Mouse (Mus musculus) midbrain, embryonic 11.5 days (tissue): ENCODE measurements at regions not wholly inside any gene's neighbourhood (a gene's known extent, or its start where the extent isn't known, plus 50 kb on each side); places are given as distances from the start of the nearest gene placed in this dataset.

Experiments used
- ATAC-seq: fragments of 200-750 bp; cut with Nextera tagmentation; 2 replicates; pipeline ENCODE4 v1.8.0; 2017; ENCODE audit warnings: moderate TSS enrichment, moderate library complexity; ENCODE audit not compliant: low FRiP score
- DNase-seq: peaks from one replicate; pipeline ENCODE4 v3.0.0; 2015; ENCODE audit warnings: low spot score; ENCODE audit errors: missing footprints
- H3K27ac ChIP-seq: fragments of 300-500 bp; sonication (generic); 2 replicates; pipeline ENCODE4 v1.5.1; 2014; ENCODE audit warnings: low read depth, low read length
- H3K27me3 ChIP-seq: fragments of 300-500 bp; sonication (generic); 2 replicates; pipeline ENCODE4 v1.6.1; 2014; ENCODE audit warnings: mild to moderate bottlenecking, low read length, moderate library complexity, mixed read lengths; ENCODE audit not compliant: control insufficient read depth, insufficient read depth
- H3K36me3 ChIP-seq: fragments of 300-500 bp; sonication (generic); 2 replicates; pipeline ENCODE4 v1.6.1; 2014; ENCODE audit warnings: mild to moderate bottlenecking, low read length, moderate library complexity, mixed read lengths; ENCODE audit not compliant: control insufficient read depth, insufficient read depth
- H3K4me1 ChIP-seq: fragments of 300-500 bp; sonication (generic); 2 replicates; pipeline ENCODE4 v1.6.1; 2014; ENCODE audit warnings: low read length; ENCODE audit not compliant: control insufficient read depth, insufficient read depth
- H3K4me2 ChIP-seq: fragments of 300-500 bp; sonication (generic); 2 replicates; pipeline ENCODE4 v1.6.1; 2014; ENCODE audit warnings: mild to moderate bottlenecking, moderate library complexity
- H3K4me3 ChIP-seq: fragments of 300-500 bp; sonication (generic); 2 replicates; pipeline ENCODE4 v1.5.1; 2014; ENCODE audit warnings: low read depth, low read length
- H3K9ac ChIP-seq: fragments of 300-500 bp; sonication (generic); 2 replicates; pipeline ENCODE4 v1.6.1; 2014; ENCODE audit warnings: low read length
- H3K9me3 ChIP-seq: fragments of 300-500 bp; sonication (generic); 2 replicates; pipeline ENCODE4 v1.6.1; 2016; ENCODE audit warnings: low read length; ENCODE audit not compliant: control insufficient read depth
- WGBS: fragments of 180-500 bp; shearing (Covaris S2); extraction: QIAGEN DNeasy Blood & Tissue Kit; methylation state at CpG from one replicate; pipeline ENCODE4 v1.1.7; 2014; 5-methylcytosine and 5-hydroxymethylcytosine counted together

DNA sequence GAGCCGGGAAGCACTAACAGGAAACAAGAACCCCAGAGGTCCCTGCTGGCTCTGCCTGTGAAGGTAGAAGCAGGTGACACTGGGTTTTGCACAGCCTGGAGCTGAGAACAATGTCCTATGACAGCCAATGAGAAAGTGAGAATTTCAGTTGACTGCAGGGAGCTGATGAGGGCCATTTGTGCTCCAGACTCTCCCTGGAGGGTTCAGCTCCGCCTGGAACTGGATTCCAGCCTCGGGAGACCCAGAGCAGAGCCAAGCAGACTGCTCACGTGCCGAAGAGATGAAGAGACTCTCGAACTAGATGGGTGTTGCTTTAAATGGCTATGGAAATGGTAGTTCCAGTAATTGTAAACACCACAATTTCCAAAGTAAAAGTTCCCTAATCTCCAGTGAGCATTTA, 93.5 kb downstream of the Cand1 start:
- no peaks in the 10 kb centered on the region for H3K27me3 ChIP-seq
- H3K4me1 ChIP-seq: no peaks in the 10 kb centered on the region
- DNase-seq (no peak), ATAC-seq (no peak)
- no peak overlapping the region for H3K9ac ChIP-seq
- no peak overlapping the region for H3K4me2 ChIP-seq
- H3K4me3 ChIP-seq: no peak overlapping the region
- H3K9me3 ChIP-seq: no peaks in the 10 kb centered on the region
- 78% methylated on average over 6 of the region's 6 CpGs for WGBS
- no peak overlapping the region for H3K27ac ChIP-seq
- H3K36me3 ChIP-seq: no peaks in the 10 kb centered on the region

GRCm38 (mm10) chr10:119142866-119143265, 97.0 kb downstream of the Cand1 start:
- no peaks in the 10 kb centered on the region for H3K4me1 ChIP-seq
- no peak for ATAC-seq
- H3K27me3 ChIP-seq: no peaks in the 10 kb centered on the region
- H3K4me2 ChIP-seq: no peak overlapping the region
- H3K9me3 ChIP-seq: no peaks in the 10 kb centered on the region
- H3K27ac ChIP-seq: no peak overlapping the region
- H3K9ac ChIP-seq: no peak overlapping the region
- H3K4me3 ChIP-seq: no peak overlapping the region
- no peaks in the 10 kb centered on the region for H3K36me3 ChIP-seq
- DNase-seq: no peak
- WGBS: 93% methylated on average over 6 of the region's 6 CpGs

GRCm38 (mm10) chr10:119142307-119142706, 97.5 kb downstream of the Cand1 start:
- Histone ChIP-seq H3K4me1 (no peaks in the 10 kb centered on the region), H3K27ac (no peak overlapping the region), H3K4me3 (no peak overlapping the region), H3K27me3 (no peaks in the 10 kb centered on the region), H3K9me3 (no peaks in the 10 kb centered on the region), H3K9ac (no peak overlapping the region), H3K4me2 (no peak overlapping the region), H3K36me3 (no peaks in the 10 kb centered on the region)
- ATAC-seq (no peak), DNase-seq (no peak)
- 78% methylated on average over 5 of the region's 5 CpGs for WGBS

DNA sequence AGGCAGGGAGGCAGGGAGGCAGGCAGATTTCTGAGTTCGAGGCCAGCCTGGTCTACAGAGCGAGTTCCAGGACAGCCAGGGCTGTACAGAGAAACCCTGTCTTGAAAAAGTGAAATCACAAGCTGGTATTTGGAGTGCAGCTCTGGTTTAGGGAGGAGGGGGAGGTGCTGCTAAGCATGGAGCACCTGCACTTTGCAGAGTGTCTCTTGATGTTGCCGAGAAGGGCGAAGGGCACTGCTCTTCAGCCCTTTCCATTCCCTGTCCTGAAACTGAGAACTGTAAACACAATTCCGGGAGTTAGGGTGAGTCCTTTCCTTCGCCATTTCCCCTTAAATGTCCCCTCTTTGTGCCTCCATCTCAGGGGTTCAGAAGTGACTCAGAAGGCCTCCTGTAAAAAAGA, 101.6 kb downstream of the Cand1 start:
- DNase-seq (no peak), ATAC-seq (no peak)
- H3K4me2 ChIP-seq: no peak overlapping the region
- WGBS: 83% methylated on average over 6 of the region's 6 CpGs
- H3K27ac ChIP-seq: no peak overlapping the region
- H3K27me3 ChIP-seq: no peaks in the 10 kb centered on the region
- no peaks in the 10 kb centered on the region for H3K9me3 ChIP-seq
- no peak overlapping the region for H3K9ac ChIP-seq
- H3K36me3 ChIP-seq: no peaks in the 10 kb centered on the region
- H3K4me3 ChIP-seq: no peak overlapping the region
- peaks cover 4% of the 10 kb centered on the region; the same call in 1 of the 2 replicates for H3K4me1 ChIP-seq

DNA sequence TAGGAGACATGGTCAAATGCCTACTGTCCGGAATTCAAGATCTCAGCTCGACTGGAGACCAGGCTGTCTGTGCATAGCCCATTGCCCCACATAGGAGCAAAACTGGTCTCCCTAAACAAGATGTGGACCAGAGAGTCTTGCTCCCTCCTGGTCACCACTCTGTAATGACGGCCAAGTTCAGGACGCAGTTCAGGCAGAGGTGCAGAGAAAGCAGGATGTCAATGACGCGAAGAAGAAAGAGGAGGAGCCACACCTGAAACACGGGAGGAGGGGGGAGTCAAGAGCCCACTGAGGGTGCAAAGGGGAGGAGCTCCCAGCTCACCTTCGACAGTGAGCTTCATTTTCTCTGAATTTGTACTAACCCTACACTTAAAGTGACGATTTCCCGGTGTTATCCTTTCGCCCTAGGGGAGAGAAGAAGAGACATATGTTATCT, 104.3 kb downstream of the Cand1 start:
- WGBS: 62% methylated on average over 11 of the region's 11 CpGs

DNA sequence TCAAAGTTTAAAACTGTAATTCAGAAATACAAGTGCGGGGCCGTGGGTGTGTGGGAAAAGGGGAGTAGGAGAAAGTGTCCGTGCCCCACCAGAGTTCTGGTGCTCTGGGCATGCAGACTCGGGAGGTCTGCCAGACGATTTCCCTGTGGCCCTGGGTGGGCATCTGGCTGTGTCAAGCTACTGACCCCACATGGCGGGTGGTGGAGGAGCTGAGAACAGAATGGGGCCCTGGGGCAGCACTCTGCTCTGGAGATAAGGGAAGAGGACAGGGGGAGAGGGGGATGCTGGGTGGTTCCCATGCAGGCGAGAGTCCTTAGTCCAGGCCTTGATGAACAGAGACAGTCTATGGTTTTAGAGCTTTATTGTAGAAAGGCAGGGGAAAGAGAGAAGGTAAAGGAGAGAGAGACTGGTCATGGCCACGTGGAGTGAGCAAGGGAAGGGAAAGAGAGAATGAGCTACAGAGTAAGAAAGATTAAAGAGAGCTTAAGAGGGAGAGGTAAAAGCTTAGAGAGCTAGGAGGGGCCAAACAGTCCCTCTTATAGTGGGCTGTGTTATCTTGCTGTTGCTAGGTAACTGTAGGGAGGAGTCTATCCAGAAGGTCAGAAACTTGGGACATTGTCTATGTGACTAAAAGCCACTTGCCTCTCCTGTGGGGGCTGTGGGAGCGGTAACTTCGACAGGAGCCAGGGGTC, 104.9 kb downstream of the Cand1 start:
- Histone ChIP-seq H3K27me3 (no peaks in the 10 kb centered on the region), H3K9ac (no peak overlapping the region), H3K4me2 (no peak overlapping the region), H3K4me1 (peaks cover 4% of the 10 kb centered on the region; the same call in 1 of the 2 replicates), H3K4me3 (no peak overlapping the region), H3K27ac (no peak overlapping the region), H3K36me3 (no peaks in the 10 kb centered on the region), H3K9me3 (no peaks in the 10 kb centered on the region)
- ATAC-seq (peak; percentile 25; the same call in 1 of the 2 replicates), DNase-seq (no peak)
- WGBS: 58% methylated on average over 10 of the region's 10 CpGs

More for the DNA sequence above, 104.3 kb downstream of the Cand1 start:
- H3K27ac ChIP-seq: no peak overlapping the region
- H3K4me2 ChIP-seq: no peak overlapping the region
- DNase-seq (no peak), ATAC-seq (no peak)
- H3K9ac ChIP-seq: no peak overlapping the region
- no peak overlapping the region for H3K4me3 ChIP-seq
- H3K36me3 ChIP-seq: no peaks in the 10 kb centered on the region
- peaks cover 4% of the 10 kb centered on the region; the same call in 1 of the 2 replicates for H3K4me1 ChIP-seq
- no peaks in the 10 kb centered on the region for H3K27me3 ChIP-seq
- H3K9me3 ChIP-seq: no peaks in the 10 kb centered on the region

GRCm38 (mm10) chr10:119131977-119132376, 107.9 kb downstream of the Cand1 start:
- 42% methylated on average over 16 of the region's 16 CpGs for WGBS
- Histone ChIP-seq H3K4me3 (no peak overlapping the region), H3K27ac (no peak overlapping the region), H3K4me2 (no peak overlapping the region; the same call in 1 of the 2 replicates), H3K9ac (no peak overlapping the region), H3K36me3 (no peaks in the 10 kb centered on the region), H3K27me3 (no peaks in the 10 kb centered on the region), H3K4me1 (peaks cover 4% of the 10 kb centered on the region; the same call in 1 of the 2 replicates), H3K9me3 (no peaks in the 10 kb centered on the region)
- peak; percentile 86 for ATAC-seq
- DNase-seq: peak; percentile 92

DNA sequence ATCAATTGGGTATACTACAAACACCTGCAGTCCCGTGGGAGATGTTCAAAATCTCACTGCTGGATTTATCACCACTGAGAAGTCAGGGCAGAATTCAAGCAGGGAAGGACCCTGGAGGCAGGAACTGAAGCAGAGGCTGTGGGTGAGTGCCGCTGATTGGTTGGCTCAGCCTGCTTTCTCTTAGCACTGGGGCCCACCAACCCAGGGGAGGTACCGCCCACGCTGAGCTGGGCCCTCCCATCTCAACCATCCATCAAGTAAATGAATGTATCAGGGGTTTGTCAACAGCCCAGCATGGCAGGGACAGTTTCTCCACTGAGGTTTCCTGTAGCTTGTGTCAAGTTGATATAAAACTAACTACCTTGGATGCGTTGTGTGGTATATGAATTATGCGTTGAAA, 109.2 kb downstream of the Cand1 start:
- Histone ChIP-seq H3K4me1 (peaks cover 4% of the 10 kb centered on the region; the same call in 1 of the 2 replicates), H3K27ac (no peak overlapping the region), H3K36me3 (no peaks in the 10 kb centered on the region), H3K27me3 (no peaks in the 10 kb centered on the region), H3K4me2 (no peak overlapping the region), H3K4me3 (no peak overlapping the region), H3K9ac (no peak overlapping the region), H3K9me3 (no peaks in the 10 kb centered on the region)
- ATAC-seq (no peak), DNase-seq (no peak)
- 84% methylated on average over 6 of the region's 6 CpGs for WGBS

GRCm38 (mm10) chr10:119128035-119128434, 111.8 kb downstream of the Cand1 start:
- Histone ChIP-seq H3K4me2 (no peak overlapping the region), H3K4me3 (no peak overlapping the region), H3K4me1 (no peaks in the 10 kb centered on the region), H3K27me3 (no peaks in the 10 kb centered on the region), H3K9ac (no peak overlapping the region), H3K36me3 (no peaks in the 10 kb centered on the region), H3K9me3 (no peaks in the 10 kb centered on the region; the same call in 1 of the 2 replicates), H3K27ac (no peak overlapping the region)
- 93% methylated on average over 3 of the region's 3 CpGs for WGBS
- ATAC-seq: no peak
- no peak for DNase-seq
